Mouse (Mus musculus): ENCODE results near the gene Krt42. TPM values are rescaled to one million over a fixed set of nuclear protein-coding genes. Genes with fewer than 3 reads are reported as not detected.

The Krt42 gene
- total RNA-seq, 1 experiment from 2014 or later: not detected

GRCm38 (mm10) chr11:100284988-100285387, 15.3 kb upstream of the Krt42 start:
- ATAC-seq (replicated peaks in 1 of 2; ENCODE audit: insufficient read depth in 1 of 2, low FRiP score in 2 of 2, low TSS enrichment in 1 of 2, low read depth in 1 of 2, poor library complexity in 2 of 2, severe bottlenecking in 2 of 2): no peak

GRCm38 (mm10) chr11:100282549-100282948, 12.9 kb upstream of the Krt42 start:
- peak; percentile 60 to 70; a peak in 3 of 4 replicates for ATAC-seq (replicated peaks in 1 of 2; ENCODE audit: insufficient read depth in 1 of 2, low FRiP score in 2 of 2, low TSS enrichment in 1 of 2, low read depth in 1 of 2, poor library complexity in 2 of 2, severe bottlenecking in 2 of 2)

GRCm38 (mm10) chr11:100281596-100282544, 12.2 kb upstream of the Krt42 start:
- ATAC-seq (replicated peaks in 1 of 2; ENCODE audit: insufficient read depth in 1 of 2, low FRiP score in 2 of 2, low TSS enrichment in 1 of 2, low read depth in 1 of 2, poor library complexity in 2 of 2, severe bottlenecking in 2 of 2): peak; percentile 36 to 70; a peak in 2 of 4 replicates

- ATAC-seq (replicated peaks in 1 of 2; ENCODE audit: insufficient read depth in 1 of 2, low FRiP score in 2 of 2, low TSS enrichment in 1 of 2, low read depth in 1 of 2, poor library complexity in 2 of 2, severe bottlenecking in 2 of 2): no peak
Observed at GRCm38 (mm10) chr11:100278759-100279158, 9.1 kb upstream of the Krt42 start.

GRCm38 (mm10) chr11:100277726-100278480, 8.2 kb upstream of the Krt42 start:
- ATAC-seq (replicated peaks in 1 of 2; ENCODE audit: insufficient read depth in 1 of 2, low FRiP score in 2 of 2, low TSS enrichment in 1 of 2, low read depth in 1 of 2, poor library complexity in 2 of 2, severe bottlenecking in 2 of 2): no peak

GRCm38 (mm10) chr11:100275466-100275865, 5.8 kb upstream of the Krt42 start:
- no peak for ATAC-seq (replicated peaks in 1 of 2; ENCODE audit: insufficient read depth in 1 of 2, low FRiP score in 2 of 2, low TSS enrichment in 1 of 2, low read depth in 1 of 2, poor library complexity in 2 of 2, severe bottlenecking in 2 of 2)

GRCm38 (mm10) chr11:100274719-100275118, 5.0 kb upstream of the Krt42 start:
- no peak for ATAC-seq (replicated peaks in 1 of 2; ENCODE audit: insufficient read depth in 1 of 2, low FRiP score in 2 of 2, low TSS enrichment in 1 of 2, low read depth in 1 of 2, poor library complexity in 2 of 2, severe bottlenecking in 2 of 2)

GRCm38 (mm10) chr11:100271878-100272277, 2.2 kb upstream of the Krt42 start:
- no peak for ATAC-seq (replicated peaks in 1 of 2; ENCODE audit: insufficient read depth in 1 of 2, low FRiP score in 2 of 2, low TSS enrichment in 1 of 2, low read depth in 1 of 2, poor library complexity in 2 of 2, severe bottlenecking in 2 of 2)

- no peak for ATAC-seq (replicated peaks in 1 of 2; ENCODE audit: insufficient read depth in 1 of 2, low FRiP score in 2 of 2, low TSS enrichment in 1 of 2, low read depth in 1 of 2, poor library complexity in 2 of 2, severe bottlenecking in 2 of 2)
Observed at GRCm38 (mm10) chr11:100262058-100262980, 7.4 kb downstream of the Krt42 start.

GRCm38 (mm10) chr11:100261235-100261605, 8.5 kb downstream of the Krt42 start:
- ATAC-seq (replicated peaks in 1 of 2; ENCODE audit: insufficient read depth in 1 of 2, low FRiP score in 2 of 2, low TSS enrichment in 1 of 2, low read depth in 1 of 2, poor library complexity in 2 of 2, severe bottlenecking in 2 of 2): no peak

GRCm38 (mm10) chr11:100260514-100261234, 9.0 kb downstream of the Krt42 start, which contains the start of gene Krt17:
Gene Krt17, minus strand, starts transcription at chr11:100261029.
- no peak for ATAC-seq (replicated peaks in 1 of 2; ENCODE audit: insufficient read depth in 1 of 2, low FRiP score in 2 of 2, low TSS enrichment in 1 of 2, low read depth in 1 of 2, poor library complexity in 2 of 2, severe bottlenecking in 2 of 2)

- no peak for ATAC-seq (replicated peaks in 1 of 2; ENCODE audit: insufficient read depth in 1 of 2, low FRiP score in 2 of 2, low TSS enrichment in 1 of 2, low read depth in 1 of 2, poor library complexity in 2 of 2, severe bottlenecking in 2 of 2)
Observed at GRCm38 (mm10) chr11:100259079-100259478, 10.6 kb downstream of the Krt42 start.

- no peak for ATAC-seq (replicated peaks in 1 of 2; ENCODE audit: insufficient read depth in 1 of 2, low FRiP score in 2 of 2, low TSS enrichment in 1 of 2, low read depth in 1 of 2, poor library complexity in 2 of 2, severe bottlenecking in 2 of 2)
Observed at GRCm38 (mm10) chr11:100257967-100258366, 11.7 kb downstream of the Krt42 start.

- ATAC-seq (replicated peaks in 1 of 2; ENCODE audit: insufficient read depth in 1 of 2, low FRiP score in 2 of 2, low TSS enrichment in 1 of 2, low read depth in 1 of 2, poor library complexity in 2 of 2, severe bottlenecking in 2 of 2): no peak
Observed at GRCm38 (mm10) chr11:100255514-100255913, 14.2 kb downstream of the Krt42 start.

GRCm38 (mm10) chr11:100254360-100255090, 15.1 kb downstream of the Krt42 start:
- no peak for ATAC-seq (replicated peaks in 1 of 2; ENCODE audit: insufficient read depth in 1 of 2, low FRiP score in 2 of 2, low TSS enrichment in 1 of 2, low read depth in 1 of 2, poor library complexity in 2 of 2, severe bottlenecking in 2 of 2)

GRCm38 (mm10) chr11:100248852-100249465, 20.7 kb downstream of the Krt42 start, which contains the start of gene Krt16:
Gene Krt16, minus strand, starts transcription at chr11:100248902.
- no peak for ATAC-seq (replicated peaks in 1 of 2; ENCODE audit: insufficient read depth in 1 of 2, low FRiP score in 2 of 2, low TSS enrichment in 1 of 2, low read depth in 1 of 2, poor library complexity in 2 of 2, severe bottlenecking in 2 of 2)
